Mouse (Mus musculus) neural tube, embryonic 11.5 days (tissue): ENCODE measurements around the gene Gtf2e1. TPM values are rescaled to one million over a fixed set of nuclear protein-coding genes. Genes with fewer than 3 reads are reported as not detected.

Experiments
- ATAC-seq: fragments of 200-750 bp; cut with Nextera tagmentation; 2 replicates; pipeline ENCODE4 v1.8.0; 2017; ENCODE audit warnings: moderate number of reproducible peaks, mild to moderate bottlenecking, moderate TSS enrichment, moderate library complexity; ENCODE audit not compliant: insufficient read depth, low FRiP score, low TSS enrichment
- DNase-seq: peaks from one replicate; pipeline ENCODE4 v3.0.0-alpha.2; 2015; ENCODE audit warnings: low spot score
- H3K27ac ChIP-seq: fragments of 300-500 bp; sonication (generic); 2 replicates; pipeline ENCODE4 v1.5.1; 2014; ENCODE audit warnings: low read depth, mild to moderate bottlenecking, low read length
- H3K27me3 ChIP-seq: fragments of 300-500 bp; sonication (generic); 2 replicates; pipeline ENCODE4 v1.6.1; 2014; ENCODE audit warnings: mild to moderate bottlenecking, low read length, mixed read lengths; ENCODE audit not compliant: control insufficient read depth, insufficient read depth
- H3K36me3 ChIP-seq: fragments of 300-500 bp; sonication (generic); 2 replicates; pipeline ENCODE4 v1.6.1; 2014; ENCODE audit warnings: mild to moderate bottlenecking, low read length, moderate library complexity, mixed read lengths; ENCODE audit not compliant: control insufficient read depth, insufficient read depth
- H3K4me1 ChIP-seq: fragments of 300-500 bp; sonication (generic); 2 replicates; pipeline ENCODE4 v1.6.1; 2014; ENCODE audit warnings: low read length, mixed read lengths; ENCODE audit not compliant: control insufficient read depth, insufficient read depth
- H3K4me2 ChIP-seq: fragments of 300-500 bp; sonication (generic); 2 replicates; pipeline ENCODE4 v1.6.1; 2014; ENCODE audit warnings: low read depth, mild to moderate bottlenecking, moderate library complexity
- H3K4me3 ChIP-seq: fragments of 300-500 bp; sonication (generic); 2 replicates; pipeline ENCODE4 v1.5.1; 2014; ENCODE audit warnings: low read depth, low read length
- H3K9ac ChIP-seq: fragments of 300-500 bp; sonication (generic); 2 replicates; pipeline ENCODE4 v1.6.1; 2014; ENCODE audit warnings: mild to moderate bottlenecking, low read length
- H3K9me3 ChIP-seq: fragments of 300-500 bp; sonication (generic); 2 replicates; pipeline ENCODE4 v1.6.1; 2016; ENCODE audit warnings: low read length; ENCODE audit not compliant: control insufficient read depth
- WGBS: fragments of 180-500 bp; shearing (Covaris S2); extraction: QIAGEN DNeasy Blood & Tissue Kit; methylation state at CpG from one replicate; pipeline ENCODE4 v1.1.7; 2014; 5-methylcytosine and 5-hydroxymethylcytosine counted together
- polyA plus RNA-seq: library from polyadenylated mRNA; unstranded; fragments of >200 nt; fragmentation: Nextera tagmentation; extraction: Ambion mirVana; gene quantifications from 2 replicates; pipeline ENCODE4 v1.2.1, GENCODE M21; 2014

Gtf2e1 gene
- polyA plus RNA-seq, 1 experiment from 2014 or later: 55.3 TPM

DNA sequence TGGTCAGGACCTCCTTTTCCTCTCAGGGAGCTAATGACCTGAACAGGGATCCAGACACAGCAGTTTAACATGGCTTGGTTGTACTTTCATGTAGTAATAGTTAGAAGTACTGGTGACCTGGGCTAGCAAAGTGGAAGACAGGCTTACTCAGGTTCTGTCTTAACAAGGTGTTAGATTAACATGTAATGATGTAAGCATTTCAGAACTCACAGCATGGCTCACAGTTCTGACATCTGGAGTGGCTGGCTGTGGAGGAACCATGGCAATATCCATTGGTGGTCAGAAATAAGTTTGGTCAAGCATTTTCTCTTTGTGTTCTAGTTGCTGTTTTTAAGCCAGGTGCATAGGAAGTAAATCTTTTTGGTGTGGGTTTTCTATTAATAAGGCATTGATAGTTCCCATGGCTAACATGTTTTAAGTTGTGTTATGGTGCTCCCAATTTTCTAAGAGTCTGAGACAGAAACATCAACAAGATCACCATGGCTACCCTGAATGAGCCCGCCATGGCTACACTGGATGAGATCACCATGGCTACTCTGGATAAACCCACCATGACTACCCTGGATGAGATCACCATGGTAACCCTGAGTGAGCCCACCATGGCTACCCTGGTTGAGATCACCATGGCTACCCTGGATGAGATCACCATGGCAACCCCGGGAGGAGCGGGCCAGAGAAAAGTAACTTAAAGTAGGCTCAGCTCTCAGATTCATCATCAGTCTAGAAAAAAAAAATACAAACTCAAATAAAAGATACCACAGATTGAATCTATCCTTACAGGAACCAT lies 52.6 kb downstream of the Gtf2e1 start:
- Histone ChIP-seq H3K4me1 (no peaks in the 10 kb centered on the region), H3K27ac (no peak overlapping the region), H3K9ac (no peak overlapping the region), H3K4me2 (0 out of 2 replicates have a peak overlapping the region, but pooled peaks have one; percentile 1), H3K4me3 (no peak overlapping the region), H3K36me3 (no peaks in the 10 kb centered on the region), H3K27me3 (no peaks in the 10 kb centered on the region), H3K9me3 (no peaks in the 10 kb centered on the region)
- WGBS: 45% methylated on average over 3 of the region's 3 CpGs
- ATAC-seq (peak; percentile 98), DNase-seq (peak; percentile 86)

DNA sequence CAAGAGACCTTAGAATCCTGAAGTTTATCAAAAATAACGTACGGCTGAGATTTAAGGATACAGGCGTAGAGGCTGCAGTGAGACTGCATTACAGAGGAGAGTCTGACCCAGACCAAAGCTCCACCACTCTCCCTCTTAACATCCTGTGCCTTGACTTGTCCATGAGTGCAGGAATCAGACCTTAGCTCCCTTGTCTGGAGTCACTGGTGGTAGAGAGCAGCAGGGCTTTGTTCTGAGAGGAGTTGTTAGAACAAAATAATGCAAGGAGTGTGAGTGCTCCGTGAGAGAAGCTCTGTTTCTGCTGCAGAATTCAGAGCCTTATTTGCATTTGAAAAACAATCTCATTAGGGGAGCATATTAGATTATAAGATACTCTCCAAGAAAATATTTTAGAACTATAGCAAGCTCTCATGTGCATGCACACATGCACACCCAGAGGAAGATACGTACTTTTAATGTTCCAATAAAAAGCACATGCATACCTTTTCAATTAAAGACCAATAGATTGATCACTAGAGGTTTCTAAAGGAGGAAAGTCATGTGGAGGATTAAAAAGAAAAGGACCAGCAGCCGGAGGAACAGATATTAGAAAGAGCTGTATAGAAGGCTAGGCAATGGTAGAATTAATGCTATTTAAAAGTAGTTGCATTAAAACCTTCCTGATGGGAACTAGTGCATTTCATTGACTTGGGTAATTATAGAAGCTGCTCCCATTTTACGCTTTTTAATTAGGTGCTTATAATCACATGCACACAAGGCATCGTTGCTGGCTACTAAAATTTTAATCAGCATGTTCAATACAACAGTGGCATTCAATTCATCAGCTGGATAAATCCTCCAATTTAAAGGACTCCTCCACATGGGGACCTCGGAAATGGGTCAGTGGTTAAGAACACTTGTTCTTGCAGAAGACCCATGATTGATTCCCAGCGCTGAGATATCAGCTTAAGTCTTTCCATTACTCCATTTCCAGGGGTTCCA lies 61.0 kb downstream of the Gtf2e1 start:
- Histone ChIP-seq H3K27ac (no peak overlapping the region), H3K36me3 (no peaks in the 10 kb centered on the region), H3K9ac (no peak overlapping the region), H3K9me3 (no peaks in the 10 kb centered on the region), H3K4me1 (no peaks in the 10 kb centered on the region), H3K4me2 (no peak overlapping the region), H3K27me3 (no peaks in the 10 kb centered on the region), H3K4me3 (no peak overlapping the region)
- DNase-seq (no peak), ATAC-seq (no peak)
- 80% methylated on average over 10 of the region's 10 CpGs for WGBS

DNA sequence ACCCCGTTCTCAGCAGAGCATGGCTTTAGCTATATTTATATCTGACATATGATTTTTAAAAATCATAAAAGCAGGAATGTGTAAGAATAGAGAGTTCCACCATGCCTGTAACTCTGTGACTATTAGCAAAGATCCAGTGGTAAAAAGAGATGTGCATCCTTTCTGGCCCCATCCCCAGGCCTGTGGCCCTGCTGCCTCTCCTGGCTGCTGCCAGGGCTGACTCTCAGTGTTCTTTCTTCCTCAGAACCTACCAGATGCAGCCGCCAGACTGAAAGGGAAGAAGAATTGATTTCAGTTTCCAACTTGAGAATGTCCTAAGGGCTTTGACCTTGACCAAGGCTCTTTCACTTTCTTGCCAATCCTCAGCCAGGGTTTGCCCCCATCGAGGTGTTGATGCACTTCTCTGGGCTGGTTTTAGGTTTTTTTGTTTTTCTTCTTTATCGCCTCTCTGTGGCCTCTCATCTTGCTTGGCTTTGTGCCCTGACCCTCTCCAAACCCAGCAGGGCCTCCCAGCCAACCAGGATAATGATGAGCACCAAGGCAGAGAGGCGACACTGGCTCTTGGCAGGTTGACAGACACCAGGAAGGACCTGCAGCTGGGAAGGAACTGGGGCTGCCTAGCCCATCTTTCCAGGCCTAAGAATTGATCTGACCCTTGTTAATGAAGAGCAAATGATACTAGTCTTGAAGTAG lies 66.8 kb downstream of the Gtf2e1 start:
- Histone ChIP-seq H3K4me3 (no peak overlapping the region), H3K9ac (no peak overlapping the region), H3K9me3 (no peaks in the 10 kb centered on the region), H3K36me3 (no peaks in the 10 kb centered on the region), H3K4me2 (no peak overlapping the region), H3K27ac (no peak overlapping the region), H3K4me1 (no peaks in the 10 kb centered on the region), H3K27me3 (no peaks in the 10 kb centered on the region)
- ATAC-seq (no peak), DNase-seq (no peak)
- 69% methylated on average over 5 of the region's 5 CpGs for WGBS

DNA sequence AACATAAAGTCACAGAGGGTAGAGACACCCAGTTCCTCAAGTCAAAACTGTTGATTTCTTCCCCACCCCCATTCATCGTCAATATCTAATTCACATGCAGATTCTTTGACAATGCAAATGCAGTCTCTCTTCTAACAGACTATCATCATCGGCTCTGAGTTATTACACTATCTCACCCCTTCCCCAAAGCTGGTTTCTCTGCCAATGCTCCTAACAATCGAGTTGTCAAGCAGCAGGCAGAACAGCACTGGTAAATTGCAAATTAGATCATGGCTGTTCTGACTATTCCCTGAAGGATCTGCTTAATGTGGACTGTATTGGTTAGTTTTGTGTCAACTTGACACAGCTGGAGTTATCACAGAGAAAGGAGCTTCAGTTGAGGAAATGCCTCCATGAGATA lies 70.0 kb downstream of the Gtf2e1 start:
- ATAC-seq: no peak
- H3K4me2 ChIP-seq: no peak overlapping the region
- no peaks in the 10 kb centered on the region for H3K4me1 ChIP-seq
- no peak overlapping the region for H3K9ac ChIP-seq
- no peak for DNase-seq
- H3K4me3 ChIP-seq: no peak overlapping the region
- no peaks in the 10 kb centered on the region for H3K36me3 ChIP-seq
- H3K9me3 ChIP-seq: no peaks in the 10 kb centered on the region
- 80% methylated on average over 3 of the region's 3 CpGs for WGBS
- no peaks in the 10 kb centered on the region for H3K27me3 ChIP-seq
- no peak overlapping the region for H3K27ac ChIP-seq

DNA sequence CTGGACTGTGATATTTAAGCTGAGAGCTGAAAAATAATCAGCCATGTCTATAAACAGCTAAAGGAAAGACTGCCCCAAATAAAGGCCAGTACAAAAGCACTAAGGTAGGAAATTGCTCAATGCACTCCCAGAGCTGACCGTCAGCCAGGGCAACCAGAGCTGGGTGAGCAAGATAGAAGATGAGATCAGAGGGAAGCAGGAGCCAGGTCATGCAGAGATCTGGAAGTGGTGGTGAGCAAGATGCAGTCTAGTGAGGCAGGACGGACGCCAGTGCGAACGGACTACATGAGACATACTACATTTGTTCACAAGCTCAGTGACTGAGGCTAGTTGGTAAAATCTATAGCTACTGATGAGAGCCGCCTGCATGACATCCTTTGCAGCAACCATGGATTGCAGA lies 75.6 kb downstream of the Gtf2e1 start:
- 85% methylated on average over 6 of the region's 6 CpGs for WGBS

DNA sequence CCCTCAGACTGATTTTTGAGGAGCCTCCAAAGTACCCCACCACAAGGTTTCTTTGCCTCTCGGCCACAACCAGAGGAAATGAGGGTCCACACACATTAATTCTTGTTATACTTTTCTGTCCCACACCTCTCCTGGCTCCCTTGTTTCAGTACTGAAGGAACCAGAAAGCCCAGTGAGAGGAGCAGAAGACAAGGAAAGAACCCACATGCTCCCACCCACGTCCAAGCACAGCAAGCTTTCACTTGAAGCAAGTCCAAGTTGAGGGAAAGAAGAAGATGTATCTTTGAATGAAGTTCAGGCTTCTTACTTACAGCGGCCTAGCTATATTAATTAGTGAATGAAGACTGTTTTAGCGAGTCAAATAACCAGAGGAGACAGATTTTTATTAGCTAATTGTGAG lies 76.7 kb downstream of the Gtf2e1 start:
- ATAC-seq (no peak), DNase-seq (no peak)
- Histone ChIP-seq H3K27ac (no peak overlapping the region), H3K27me3 (no peaks in the 10 kb centered on the region), H3K4me1 (no peaks in the 10 kb centered on the region), H3K9ac (no peak overlapping the region), H3K4me3 (no peak overlapping the region), H3K36me3 (no peaks in the 10 kb centered on the region), H3K4me2 (no peak overlapping the region), H3K9me3 (no peaks in the 10 kb centered on the region)
- WGBS: 80% methylated on average over 4 of the region's 4 CpGs

More for the DNA sequence above, 75.6 kb downstream of the Gtf2e1 start:
- H3K4me1 ChIP-seq: no peaks in the 10 kb centered on the region
- ATAC-seq: no peak
- H3K4me3 ChIP-seq: no peak overlapping the region
- no peak overlapping the region for H3K9ac ChIP-seq
- no peak for DNase-seq
- H3K36me3 ChIP-seq: no peaks in the 10 kb centered on the region
- no peaks in the 10 kb centered on the region for H3K27me3 ChIP-seq
- H3K4me2 ChIP-seq: no peak overlapping the region
- no peaks in the 10 kb centered on the region for H3K9me3 ChIP-seq
- H3K27ac ChIP-seq: no peak overlapping the region

DNA sequence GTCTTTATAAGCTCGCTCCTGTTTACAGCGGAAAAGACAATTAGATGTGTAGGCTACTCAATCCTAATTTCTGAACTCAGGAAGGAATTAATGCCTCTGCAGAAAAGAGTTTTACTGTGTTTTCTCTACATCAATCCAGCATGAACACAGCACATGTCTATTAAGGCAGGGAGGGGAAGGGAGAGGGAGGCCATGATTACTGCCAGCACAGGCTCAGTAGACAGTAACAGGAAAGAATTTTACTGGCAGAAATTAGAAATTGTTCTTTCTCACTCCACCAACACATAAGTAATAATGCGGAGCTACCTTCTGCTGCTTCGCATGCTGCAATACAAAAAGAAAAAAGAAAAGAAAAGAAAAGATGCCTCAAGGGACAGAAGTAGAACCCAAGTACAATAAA lies 78.0 kb downstream of the Gtf2e1 start:
- Histone ChIP-seq H3K4me1 (no peaks in the 10 kb centered on the region), H3K27me3 (no peaks in the 10 kb centered on the region), H3K27ac (no peak overlapping the region), H3K9me3 (no peaks in the 10 kb centered on the region), H3K36me3 (no peaks in the 10 kb centered on the region), H3K4me3 (no peak overlapping the region), H3K9ac (no peak overlapping the region), H3K4me2 (no peak overlapping the region)
- ATAC-seq (no peak), DNase-seq (no peak)
- WGBS: 95% methylated on average over 4 of the region's 4 CpGs
